Mouse (Mus musculus) limb, embryonic 11.5 days (tissue): ENCODE data around the gene Gm11733. TPM values are rescaled to one million over a fixed set of nuclear protein-coding genes. Genes with fewer than 3 reads are reported as not detected.
A peak's percentile ranks its signal among the peaks of the same experiment; 100 is the strongest.

Source experiments
- ATAC-seq: fragments of 200-750 bp; cut with Nextera tagmentation; 2 replicates; pipeline ENCODE4 v1.8.0; 2017; ENCODE audit warnings: low read depth; ENCODE audit not compliant: insufficient number of reproducible peaks, low FRiP score, low TSS enrichment
- DNase-seq: peaks from one replicate; pipeline ENCODE4 v3.0.0-alpha.2; 2015; ENCODE audit warnings: low spot score
- H3K27ac ChIP-seq: fragments of 300-500 bp; sonication (generic); replicated peaks from 2 replicates; pipeline ENCODE4 v1.5.1; 2014; ENCODE audit warnings: low read depth, mild to moderate bottlenecking, low read length
- H3K27me3 ChIP-seq: fragments of 300-500 bp; sonication (generic); 2 replicates; pipeline ENCODE4 v1.6.1; 2014; ENCODE audit warnings: mild to moderate bottlenecking, low read length, mixed read lengths; ENCODE audit not compliant: control insufficient read depth, insufficient read depth
- H3K36me3 ChIP-seq: fragments of 300-500 bp; sonication (generic); 2 replicates; pipeline ENCODE4 v1.6.1; 2014; ENCODE audit warnings: mild to moderate bottlenecking, low read length, moderate library complexity, mixed read lengths; ENCODE audit not compliant: control insufficient read depth, insufficient read depth
- H3K4me1 ChIP-seq: fragments of 300-500 bp; sonication (generic); 2 replicates; pipeline ENCODE4 v1.6.1; 2014; ENCODE audit warnings: low read length, mixed read lengths; ENCODE audit not compliant: control insufficient read depth, insufficient read depth
- H3K4me2 ChIP-seq: fragments of 300-500 bp; sonication (generic); 2 replicates; pipeline ENCODE4 v1.6.1; 2014; ENCODE audit warnings: low read depth, mild to moderate bottlenecking, moderate library complexity; ENCODE audit not compliant: severe bottlenecking
- H3K4me3 ChIP-seq: fragments of 300-500 bp; sonication (generic); 2 replicates; pipeline ENCODE4 v1.5.1; 2014; ENCODE audit warnings: low read depth, low read length
- H3K9ac ChIP-seq: fragments of 300-500 bp; sonication (generic); 2 replicates; pipeline ENCODE4 v1.6.1; 2014; ENCODE audit warnings: mild to moderate bottlenecking, low read length
- H3K9me3 ChIP-seq: fragments of 300-500 bp; sonication (generic); 2 replicates; pipeline ENCODE4 v1.6.1; 2016; ENCODE audit warnings: low read length; ENCODE audit not compliant: control insufficient read depth
- WGBS: fragments of 180-500 bp; shearing (Covaris S2); extraction: QIAGEN DNeasy Blood & Tissue Kit; methylation state at CpG from one replicate; pipeline ENCODE4 v1.1.7; 2014; 5-methylcytosine and 5-hydroxymethylcytosine counted together
- polyA plus RNA-seq: library from polyadenylated mRNA; unstranded; fragments of >200 nt; fragmentation: Nextera tagmentation; extraction: Ambion mirVana; gene quantifications from 2 replicates; pipeline ENCODE4 v1.2.1, GENCODE M21; 2014

The Gm11733 gene
- polyA plus RNA-seq, 1 experiment from 2014 or later = not detected

- DNase-seq (no peak), ATAC-seq (no peak)
- Histone ChIP-seq H3K4me2 (no peak overlapping the region), H3K4me3 (no peak overlapping the region), H3K9me3 (no peaks in the 10 kb centered on the region), H3K27me3 (no peaks in the 10 kb centered on the region), H3K36me3 (no peaks in the 10 kb centered on the region), H3K9ac (no peak overlapping the region), H3K27ac (no peak overlapping the region), H3K4me1 (no peaks in the 10 kb centered on the region)
- WGBS = 94% methylated on average over 4 of the region's 4 CpGs
Observed at GRCm38 (mm10) chr11:117508972-117509371, 24.8 kb downstream of the Gm11733 start.

DNA sequence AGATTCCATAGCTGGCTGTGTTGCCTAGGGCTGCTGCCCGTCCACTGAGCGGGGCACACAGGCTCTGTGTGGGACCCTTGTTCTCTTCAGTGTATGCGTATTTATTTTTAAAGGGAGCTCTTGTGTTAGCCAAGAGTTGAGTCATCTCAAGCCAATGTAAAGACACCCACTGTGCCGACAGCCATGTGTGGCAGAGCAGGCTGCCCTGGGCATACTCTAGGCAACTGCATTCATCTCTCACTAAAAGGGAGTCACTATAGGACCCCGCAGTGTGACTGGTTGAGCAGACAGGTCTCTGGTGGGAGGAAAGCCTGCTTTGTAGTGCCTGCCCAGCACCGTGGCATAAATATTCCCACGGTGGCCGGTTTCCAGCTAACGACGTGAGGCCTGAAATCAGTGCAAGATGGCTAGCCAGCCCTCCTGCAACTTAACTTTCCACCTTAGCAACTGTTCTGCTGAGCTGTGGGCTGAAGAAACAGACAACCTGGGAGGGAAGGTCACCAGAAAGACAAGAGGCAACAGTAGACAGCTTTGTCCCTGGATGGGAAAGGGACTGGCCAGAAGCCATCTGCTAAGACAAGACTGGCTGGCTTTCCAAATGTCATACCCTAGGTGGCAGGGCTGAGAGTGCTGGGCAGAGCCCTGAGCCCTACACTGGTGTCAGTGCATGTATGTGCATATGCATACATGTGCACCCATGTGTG lies 31.7 kb downstream of the Gm11733 start:
- no peak overlapping the region for H3K27ac ChIP-seq
- no peaks in the 10 kb centered on the region for H3K36me3 ChIP-seq
- ATAC-seq = no peak
- H3K27me3 ChIP-seq = no peaks in the 10 kb centered on the region
- DNase-seq = no peak
- H3K4me3 ChIP-seq = no peak overlapping the region
- H3K4me1 ChIP-seq = no peaks in the 10 kb centered on the region
- H3K4me2 ChIP-seq = no peak overlapping the region
- no peaks in the 10 kb centered on the region for H3K9me3 ChIP-seq
- WGBS = 81% methylated on average over 10 of the region's 10 CpGs
- no peak overlapping the region for H3K9ac ChIP-seq

DNA sequence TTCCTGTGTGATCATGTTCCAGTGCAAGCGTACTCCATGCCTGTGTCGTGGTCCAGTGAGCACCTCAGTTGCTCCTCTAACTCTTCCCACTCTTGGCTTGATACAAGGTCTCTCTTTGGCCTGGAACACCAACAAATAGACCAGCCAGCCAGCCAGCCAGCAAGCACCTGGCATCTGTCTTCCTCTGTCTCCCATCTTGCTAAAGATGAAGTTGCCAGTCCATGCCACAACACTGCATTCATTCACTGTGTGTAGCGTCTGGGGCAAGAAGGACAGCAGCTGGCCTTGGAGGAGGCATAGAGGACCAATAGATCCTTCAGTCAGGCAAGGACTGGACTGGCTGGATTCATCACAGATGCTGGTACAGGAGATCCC lies 32.2 kb downstream of the Gm11733 start:
- Histone ChIP-seq H3K4me1 (no peaks in the 10 kb centered on the region), H3K9ac (no peak overlapping the region), H3K27me3 (no peaks in the 10 kb centered on the region), H3K4me2 (no peak overlapping the region), H3K27ac (no peak overlapping the region), H3K36me3 (no peaks in the 10 kb centered on the region), H3K9me3 (no peaks in the 10 kb centered on the region), H3K4me3 (no peak overlapping the region)
- WGBS = 92% methylated on average over 3 of the region's 3 CpGs
- DNase-seq = no peak
- ATAC-seq = no peak

- no peak overlapping the region for H3K4me3 ChIP-seq
- H3K4me1 ChIP-seq = peaks cover 22% of the 10 kb centered on the region
- WGBS = 63% methylated on average over 13 of the region's 13 CpGs
- H3K27ac ChIP-seq = no peak overlapping the region
- H3K27me3 ChIP-seq = no peaks in the 10 kb centered on the region
- H3K9me3 ChIP-seq = no peaks in the 10 kb centered on the region
- no peak for ATAC-seq
- DNase-seq = peak; percentile 35
- no peak overlapping the region for H3K9ac ChIP-seq
- no peaks in the 10 kb centered on the region for H3K36me3 ChIP-seq
- no peak overlapping the region for H3K4me2 ChIP-seq
Observed at GRCm38 (mm10) chr11:117521906-117522780, 38.0 kb downstream of the Gm11733 start.

DNA sequence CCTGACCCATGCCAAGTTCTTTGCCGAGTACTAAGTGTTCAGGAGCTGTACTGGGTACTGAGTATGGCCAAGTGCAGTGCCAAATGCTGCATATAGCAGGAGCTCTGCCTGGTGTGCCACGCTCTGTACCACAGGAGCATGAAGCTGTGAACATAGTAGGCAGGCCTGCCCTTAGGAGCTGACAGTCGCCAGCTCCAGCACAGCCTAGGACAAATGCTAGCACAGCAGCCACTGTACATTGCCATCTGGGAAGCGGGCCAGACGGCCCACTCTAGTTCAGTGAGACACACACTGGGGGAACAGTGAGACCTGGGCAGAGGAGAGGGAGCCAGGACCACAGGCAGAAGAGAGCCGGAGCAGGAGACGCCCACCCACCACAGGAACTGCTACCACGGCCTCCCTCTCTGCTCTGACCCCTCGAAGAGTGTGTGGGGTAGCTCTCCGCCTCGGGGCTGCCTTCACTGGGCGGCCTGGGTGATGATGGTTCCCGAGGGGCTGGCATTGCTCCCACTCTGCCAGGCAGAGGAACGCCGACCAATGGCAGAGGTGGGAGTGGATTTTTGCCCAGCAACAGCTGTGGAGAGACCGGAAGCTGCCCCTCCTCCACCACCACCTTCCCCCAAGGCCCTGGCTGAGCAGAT lies 38.8 kb downstream of the Gm11733 start:
- peak overlapping the region; percentile 25; the same call in 1 of the 2 replicates for H3K27ac ChIP-seq

GRCm38 (mm10) chr11:117525606-117526349 lies 41.6 kb downstream of the Gm11733 start:
- H3K4me2 ChIP-seq = peak overlapping the region; percentile 1; the same call in 1 of the 2 replicates
- H3K9me3 ChIP-seq = no peaks in the 10 kb centered on the region
- no peak overlapping the region for H3K4me3 ChIP-seq
- DNase-seq (peak; percentile 26), ATAC-seq (no peak)
- H3K27me3 ChIP-seq = no peaks in the 10 kb centered on the region
- no peaks in the 10 kb centered on the region for H3K36me3 ChIP-seq
- no peak overlapping the region for H3K27ac ChIP-seq
- H3K9ac ChIP-seq = no peak overlapping the region
- 14% methylated on average over 18 of the region's 18 CpGs for WGBS
- peaks cover 22% of the 10 kb centered on the region for H3K4me1 ChIP-seq

More for the DNA sequence above, 38.8 kb downstream of the Gm11733 start:
- peak; percentile 61 for DNase-seq
- no peaks in the 10 kb centered on the region for H3K9me3 ChIP-seq
- 59% methylated on average over 16 of the region's 16 CpGs for WGBS
- H3K4me2 ChIP-seq = 0 out of 2 replicates have a peak overlapping the region, but pooled peaks have one; percentile 7
- H3K4me3 ChIP-seq = no peak overlapping the region
- no peaks in the 10 kb centered on the region for H3K36me3 ChIP-seq
- H3K9ac ChIP-seq = peak overlapping the region; percentile 23; the same call in 1 of the 2 replicates
- ATAC-seq = no peak; the same call in none of the 2 replicates
- peaks cover 22% of the 10 kb centered on the region for H3K4me1 ChIP-seq
- H3K27me3 ChIP-seq = no peaks in the 10 kb centered on the region

- no peak for DNase-seq
- ATAC-seq = no peak
- no peaks in the 10 kb centered on the region for H3K36me3 ChIP-seq
- no peaks in the 10 kb centered on the region for H3K9me3 ChIP-seq
- 68% methylated on average over 10 of the region's 10 CpGs for WGBS
- H3K9ac ChIP-seq = no peak overlapping the region; the same call in 1 of the 2 replicates
- H3K4me2 ChIP-seq = no peak overlapping the region
- no peak overlapping the region for H3K27ac ChIP-seq
- H3K27me3 ChIP-seq = no peaks in the 10 kb centered on the region
- 0 out of 2 replicates have a peak, but pooled peaks cover 5% of the 10 kb centered on the region for H3K4me1 ChIP-seq
- no peak overlapping the region for H3K4me3 ChIP-seq
Observed at GRCm38 (mm10) chr11:117532374-117532773, 48.2 kb downstream of the Gm11733 start.

DNA sequence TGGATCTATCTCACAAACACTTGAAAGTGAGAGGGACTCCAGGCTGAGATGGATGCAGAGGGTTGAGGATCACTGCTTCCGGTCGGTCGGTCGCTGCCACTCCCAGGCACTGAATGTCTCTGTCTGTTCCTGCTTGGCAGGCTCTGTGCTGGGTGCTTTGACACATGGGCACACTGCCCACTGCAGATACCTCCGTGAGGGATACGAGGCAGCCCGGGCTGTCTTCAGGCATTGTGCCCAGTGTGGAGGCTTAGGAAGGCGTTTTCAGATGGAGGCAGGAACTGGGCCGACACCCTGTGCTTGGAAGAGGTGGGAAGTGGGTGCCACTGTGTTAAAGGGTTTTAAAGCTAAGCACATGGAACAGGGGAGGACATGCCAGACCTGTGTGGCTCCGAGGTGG lies 50.7 kb downstream of the Gm11733 start:
- Histone ChIP-seq H3K27me3 (no peaks in the 10 kb centered on the region), H3K4me2 (no peak overlapping the region), H3K36me3 (no peaks in the 10 kb centered on the region), H3K27ac (no peak overlapping the region), H3K9me3 (no peaks in the 10 kb centered on the region), H3K4me1 (peaks cover 5% of the 10 kb centered on the region; the same call in 1 of the 2 replicates), H3K4me3 (no peak overlapping the region), H3K9ac (no peak overlapping the region)
- WGBS = 82% methylated on average over 10 of the region's 10 CpGs
- DNase-seq = no peak
- no peak for ATAC-seq
